Mouse (Mus musculus): ENCODE results near the gene H2-M10.6. TPM values are rescaled to one million over a fixed set of nuclear protein-coding genes. Genes with fewer than 3 reads are reported as not detected.

H2-M10.6 gene
- polyA plus RNA-seq, 1 experiment from 2014 or later = not detected

DNA sequence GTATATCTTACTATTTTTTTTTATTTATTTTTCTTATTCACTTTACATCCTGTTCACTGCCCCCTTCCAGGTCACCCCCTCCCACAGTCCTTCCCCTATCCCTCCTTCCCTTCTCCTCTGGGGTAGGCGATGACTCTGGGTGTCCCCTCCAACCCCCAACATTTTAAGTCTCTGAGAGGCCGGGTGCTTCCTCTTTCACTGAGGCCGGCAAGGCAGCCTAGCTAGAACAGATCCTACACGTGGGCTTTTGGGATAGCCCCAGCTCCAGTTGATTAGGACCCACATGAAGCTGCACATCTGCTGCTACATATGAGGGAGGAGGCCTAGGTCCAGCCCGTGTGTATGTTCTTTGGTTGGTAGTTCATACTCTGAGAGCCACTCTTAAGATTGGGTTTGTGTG, 27.0 kb downstream of the H2-M10.6 start:
- Histone ChIP-seq H3K36me3 (ENCODE audit: insufficient read depth, low read length) (no peaks in the 10 kb centered on the region), H3K4me3 (ENCODE audit: low read depth, low read length) (no peak overlapping the region), H3K4me1 (ENCODE audit: insufficient read depth, low read depth, low read length) (peaks cover 4% of the 10 kb centered on the region; the same call in 1 of the 2 replicates), H3K9ac (replicated peaks; ENCODE audit: low read depth) (no peak overlapping the region), H3K4me2 (replicated peaks; ENCODE audit: low read depth, low read length) (no peak overlapping the region), H3K27ac (ENCODE audit: low read length) (no peak overlapping the region), H3K27me3 (replicated peaks; ENCODE audit: insufficient read depth, low read length) (no peaks in the 10 kb centered on the region), H3K9me3 (ENCODE audit: low read length) (no peaks in the 10 kb centered on the region)
- DNase-seq (ENCODE audit: low spot score) (no peak), ATAC-seq (no peak)
- 78% methylated on average over 5 of the region's 5 CpGs for WGBS
- TF ChIP-seq CTCF (IDR thresholded peaks at IDR 0.05) (no peak), EP300 (IDR thresholded peaks at IDR 0.05) (no peak)

DNA sequence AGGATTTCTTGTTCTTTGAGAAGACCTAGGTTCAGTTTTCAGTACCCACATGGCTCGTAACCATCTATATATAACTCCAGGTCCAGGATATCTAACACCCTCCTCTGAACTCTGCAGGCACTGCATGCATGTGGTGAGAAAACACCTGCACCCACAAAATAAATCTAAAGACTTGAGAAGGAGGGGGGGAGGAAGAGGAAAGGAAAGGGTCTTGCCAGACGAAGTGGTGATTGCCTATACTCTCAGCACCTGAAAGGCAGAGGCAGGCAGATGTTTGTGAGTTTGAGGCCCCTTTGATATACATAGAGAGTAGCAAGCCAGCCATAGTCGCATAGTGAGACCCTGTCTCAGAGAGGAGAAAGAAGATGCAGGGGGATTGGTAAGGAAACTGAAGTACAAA, 28.0 kb downstream of the H2-M10.6 start:
- no peak for ATAC-seq
- TF ChIP-seq EP300 (IDR thresholded peaks at IDR 0.05) (no peak), CTCF (IDR thresholded peaks at IDR 0.05) (no peak)
- H3K4me2 ChIP-seq (replicated peaks; ENCODE audit: low read depth, low read length) = no peak overlapping the region

DNA sequence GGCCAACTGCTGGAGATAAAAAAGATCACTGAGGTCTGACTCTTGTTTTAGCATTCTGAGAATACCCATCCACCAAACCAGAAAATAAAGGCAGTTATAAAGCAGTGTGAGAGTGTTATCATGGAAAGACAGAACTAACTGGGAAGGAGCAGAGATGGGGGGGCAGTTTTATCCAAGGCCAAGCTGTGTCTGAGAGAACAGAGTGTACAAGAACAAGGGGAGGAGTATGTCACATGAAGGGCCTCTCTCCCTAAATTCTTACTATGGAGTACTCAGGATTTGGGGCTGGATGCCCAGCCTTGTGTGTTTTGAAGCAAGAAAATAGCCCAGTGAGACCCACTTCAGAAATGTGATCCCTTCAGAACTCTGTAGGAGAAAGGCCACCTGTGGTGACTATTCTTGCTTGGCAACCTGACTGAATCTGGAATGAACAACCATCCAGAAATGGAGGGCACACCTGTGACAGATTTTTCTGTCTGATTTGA, 29.0 kb downstream of the H2-M10.6 start:
- Histone ChIP-seq H3K9me3 (ENCODE audit: low read length) (no peaks in the 10 kb centered on the region), H3K27ac (ENCODE audit: low read length) (no peak overlapping the region), H3K4me2 (replicated peaks; ENCODE audit: low read depth, low read length) (no peak overlapping the region), H3K4me3 (ENCODE audit: low read depth, low read length) (no peak overlapping the region), H3K36me3 (ENCODE audit: insufficient read depth, low read length) (no peaks in the 10 kb centered on the region), H3K27me3 (replicated peaks; ENCODE audit: insufficient read depth, low read length) (no peaks in the 10 kb centered on the region), H3K9ac (replicated peaks; ENCODE audit: low read depth) (no peak overlapping the region), H3K4me1 (ENCODE audit: insufficient read depth, low read depth, low read length) (peaks cover 4% of the 10 kb centered on the region; the same call in 1 of the 2 replicates)
- peak; percentile 21 for DNase-seq (ENCODE audit: low spot score)
- ATAC-seq = no peak
- TF ChIP-seq CTCF (IDR thresholded peaks at IDR 0.05) = no peak
- peak; percentile 47; the same call in 1 of the 2 replicates for TF ChIP-seq EP300 (IDR thresholded peaks at IDR 0.05)

More for the DNA sequence above, 28.0 kb downstream of the H2-M10.6 start:
- peaks cover 4% of the 10 kb centered on the region; the same call in 1 of the 2 replicates for H3K4me1 ChIP-seq (ENCODE audit: insufficient read depth, low read depth, low read length)
- no peaks in the 10 kb centered on the region for H3K36me3 ChIP-seq (ENCODE audit: insufficient read depth, low read length)
- H3K9me3 ChIP-seq (ENCODE audit: low read length) = no peaks in the 10 kb centered on the region
- H3K27me3 ChIP-seq (replicated peaks; ENCODE audit: insufficient read depth, low read length) = no peaks in the 10 kb centered on the region
- no peak overlapping the region for H3K9ac ChIP-seq (replicated peaks; ENCODE audit: low read depth)
- WGBS = 78% methylated on average over 3 of the region's 3 CpGs
- DNase-seq (ENCODE audit: low spot score) = no peak
- no peak overlapping the region for H3K4me3 ChIP-seq (ENCODE audit: low read depth, low read length)
- H3K27ac ChIP-seq (ENCODE audit: low read length) = no peak overlapping the region

DNA sequence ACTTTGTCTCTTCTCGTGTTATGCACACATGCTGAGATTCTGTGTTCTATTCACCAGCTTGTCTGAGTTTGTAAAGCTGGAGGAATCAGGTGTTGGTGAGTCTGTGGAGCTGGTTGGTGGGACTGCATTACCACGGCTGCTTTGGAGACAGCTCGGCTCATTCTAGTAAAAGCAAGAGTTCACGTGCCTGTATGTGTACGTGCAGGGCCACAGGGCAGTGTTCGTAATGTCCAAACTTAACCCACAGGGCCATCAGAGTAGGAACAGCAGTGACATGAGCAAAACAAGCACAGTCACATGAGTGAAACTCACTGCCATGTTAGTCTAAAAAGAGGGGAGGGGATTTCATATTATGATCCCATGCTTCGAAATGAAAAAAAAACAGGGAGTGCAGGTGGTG, 31.7 kb downstream of the H2-M10.6 start:
- Histone ChIP-seq H3K27ac (ENCODE audit: low read length) (no peak overlapping the region), H3K4me3 (ENCODE audit: low read depth, low read length) (no peak overlapping the region), H3K4me2 (replicated peaks; ENCODE audit: low read depth, low read length) (no peak overlapping the region), H3K27me3 (replicated peaks; ENCODE audit: insufficient read depth, low read length) (no peaks in the 10 kb centered on the region), H3K4me1 (ENCODE audit: insufficient read depth, low read depth, low read length) (no peaks in the 10 kb centered on the region; the same call in 1 of the 2 replicates), H3K36me3 (ENCODE audit: insufficient read depth, low read length) (no peaks in the 10 kb centered on the region), H3K9me3 (ENCODE audit: low read length) (no peaks in the 10 kb centered on the region), H3K9ac (replicated peaks; ENCODE audit: low read depth) (no peak overlapping the region)
- no peak for TF ChIP-seq EP300 (IDR thresholded peaks at IDR 0.05)
- TF ChIP-seq CTCF (IDR thresholded peaks at IDR 0.05) = no peak
- WGBS = 81% methylated on average over 7 of the region's 7 CpGs
- DNase-seq (ENCODE audit: low spot score) (no peak), ATAC-seq (no peak)

DNA sequence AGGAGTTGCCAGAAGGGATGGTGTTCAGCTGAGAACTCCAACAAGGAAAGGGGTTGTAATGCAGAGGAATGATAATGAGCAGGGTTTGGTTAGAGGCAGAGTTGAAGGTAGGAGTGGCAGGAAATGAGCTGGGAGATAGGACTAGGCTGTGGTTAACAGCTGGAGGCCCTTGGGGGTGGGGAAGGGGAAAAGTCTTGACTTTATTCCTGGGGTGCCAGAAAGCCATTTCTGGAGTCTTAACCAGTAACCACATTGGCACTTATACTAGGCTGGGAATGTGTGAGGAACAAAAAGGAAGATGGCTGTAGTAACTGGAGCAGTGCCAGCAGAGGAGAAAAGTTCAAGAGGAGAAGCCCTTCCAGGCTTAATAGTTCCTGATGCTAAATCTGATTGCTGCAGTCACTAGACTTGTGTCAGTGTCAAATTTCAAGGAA, 32.3 kb downstream of the H2-M10.6 start:
- DNase-seq (ENCODE audit: low spot score) (peak; percentile 15), ATAC-seq (no peak)
- H3K4me1 ChIP-seq (ENCODE audit: insufficient read depth, low read depth, low read length) = no peaks in the 10 kb centered on the region; the same call in 1 of the 2 replicates
- H3K36me3 ChIP-seq (ENCODE audit: insufficient read depth, low read length) = no peaks in the 10 kb centered on the region
- H3K27me3 ChIP-seq (replicated peaks; ENCODE audit: insufficient read depth, low read length) = no peaks in the 10 kb centered on the region
- H3K9ac ChIP-seq (replicated peaks; ENCODE audit: low read depth) = no peak overlapping the region
- no peaks in the 10 kb centered on the region for H3K9me3 ChIP-seq (ENCODE audit: low read length)
- no peak overlapping the region for H3K27ac ChIP-seq (ENCODE audit: low read length)
- no peak overlapping the region for H3K4me2 ChIP-seq (replicated peaks; ENCODE audit: low read depth, low read length)
- no peak overlapping the region for H3K4me3 ChIP-seq (ENCODE audit: low read depth, low read length)
- no peak for TF ChIP-seq CTCF (IDR thresholded peaks at IDR 0.05)
- TF ChIP-seq EP300 (IDR thresholded peaks at IDR 0.05) = no peak

DNA sequence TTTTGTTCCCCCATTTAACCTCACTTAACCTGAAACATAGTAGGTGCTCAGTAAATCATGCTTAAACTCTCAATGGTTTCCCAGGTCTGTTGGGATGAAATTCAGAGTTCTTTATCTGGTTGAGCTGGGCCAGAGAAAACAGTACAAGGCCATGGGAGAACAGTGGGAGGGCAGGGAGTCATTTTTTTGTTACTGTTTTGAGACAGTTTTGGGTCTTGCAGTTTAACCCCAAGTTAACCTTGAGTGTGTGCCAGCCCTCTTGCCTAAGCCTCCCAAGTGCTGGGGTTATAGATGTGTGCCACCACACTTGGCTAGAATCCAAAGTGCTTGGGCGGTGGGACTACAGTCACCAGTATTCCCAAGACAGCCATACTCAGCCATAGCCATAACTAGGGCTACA, 32.8 kb downstream of the H2-M10.6 start:
- H3K36me3 ChIP-seq (ENCODE audit: insufficient read depth, low read length) = no peaks in the 10 kb centered on the region
- TF ChIP-seq EP300 (IDR thresholded peaks at IDR 0.05) = no peak
- TF ChIP-seq CTCF (IDR thresholded peaks at IDR 0.05) = no peak
- WGBS = 44% methylated on average over 1 of the region's 1 CpGs
- no peak overlapping the region for H3K27ac ChIP-seq (ENCODE audit: low read length)
- no peaks in the 10 kb centered on the region; the same call in 1 of the 2 replicates for H3K4me1 ChIP-seq (ENCODE audit: insufficient read depth, low read depth, low read length)
- H3K9me3 ChIP-seq (ENCODE audit: low read length) = no peaks in the 10 kb centered on the region
- no peak overlapping the region for H3K9ac ChIP-seq (replicated peaks; ENCODE audit: low read depth)
- H3K4me3 ChIP-seq (ENCODE audit: low read depth, low read length) = no peak overlapping the region
- no peak for ATAC-seq
- no peak overlapping the region for H3K4me2 ChIP-seq (replicated peaks; ENCODE audit: low read depth, low read length)
- H3K27me3 ChIP-seq (replicated peaks; ENCODE audit: insufficient read depth, low read length) = no peaks in the 10 kb centered on the region
- DNase-seq (ENCODE audit: low spot score) = no peak

DNA sequence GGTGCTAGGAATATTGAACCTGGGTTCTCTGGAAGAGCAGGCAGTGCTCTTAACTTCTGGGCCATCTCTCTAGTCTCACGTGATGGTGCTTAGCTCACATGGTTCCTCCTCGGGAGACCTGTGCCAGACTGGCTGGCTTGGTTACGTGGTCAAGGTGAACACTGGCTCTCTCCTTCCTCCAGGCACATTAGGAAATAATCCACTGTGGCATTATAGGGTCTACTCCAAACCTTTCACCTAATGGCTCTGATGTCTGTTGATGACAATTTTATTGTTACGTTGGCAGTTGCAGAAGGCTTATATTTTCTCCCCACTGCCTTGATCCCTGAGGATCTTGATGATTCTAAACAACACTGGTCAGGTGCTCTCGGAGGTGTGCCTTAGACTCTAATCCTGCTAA, 36.9 kb downstream of the H2-M10.6 start:
- ATAC-seq (no peak), DNase-seq (ENCODE audit: low spot score) (no peak)
- H3K4me2 ChIP-seq (replicated peaks; ENCODE audit: low read depth, low read length) = no peak overlapping the region
- H3K4me1 ChIP-seq (ENCODE audit: insufficient read depth, low read depth, low read length) = no peaks in the 10 kb centered on the region; the same call in 1 of the 2 replicates
- peaks cover 12% of the 10 kb centered on the region for H3K36me3 ChIP-seq (ENCODE audit: insufficient read depth, low read length)
- no peak overlapping the region for H3K4me3 ChIP-seq (ENCODE audit: low read depth, low read length)
- no peak overlapping the region for H3K27ac ChIP-seq (ENCODE audit: low read length)
- no peaks in the 10 kb centered on the region for H3K9me3 ChIP-seq (ENCODE audit: low read length)
- H3K27me3 ChIP-seq (replicated peaks; ENCODE audit: insufficient read depth, low read length) = no peaks in the 10 kb centered on the region
- TF ChIP-seq CTCF (IDR thresholded peaks at IDR 0.05) (no peak), EP300 (IDR thresholded peaks at IDR 0.05) (no peak)
- no peak overlapping the region for H3K9ac ChIP-seq (replicated peaks; ENCODE audit: low read depth)
- 79% methylated on average over 5 of the region's 5 CpGs for WGBS
